Mouse (Mus musculus) ovary, postnatal 36 days (tissue): ENCODE measurements around the gene Tmem97.
"Not testable (repeated sequence)": the region's sequence is repeated elsewhere in the genome, so short reads cannot be mapped to it uniquely, and the experiment has no call there.

Source experiments
- DNase-seq: peaks from one replicate; pipeline ENCODE4 v3.0.0; 2022; ENCODE audit warnings: low spot score, mixed read lengths

Tmem97 gene

DNA sequence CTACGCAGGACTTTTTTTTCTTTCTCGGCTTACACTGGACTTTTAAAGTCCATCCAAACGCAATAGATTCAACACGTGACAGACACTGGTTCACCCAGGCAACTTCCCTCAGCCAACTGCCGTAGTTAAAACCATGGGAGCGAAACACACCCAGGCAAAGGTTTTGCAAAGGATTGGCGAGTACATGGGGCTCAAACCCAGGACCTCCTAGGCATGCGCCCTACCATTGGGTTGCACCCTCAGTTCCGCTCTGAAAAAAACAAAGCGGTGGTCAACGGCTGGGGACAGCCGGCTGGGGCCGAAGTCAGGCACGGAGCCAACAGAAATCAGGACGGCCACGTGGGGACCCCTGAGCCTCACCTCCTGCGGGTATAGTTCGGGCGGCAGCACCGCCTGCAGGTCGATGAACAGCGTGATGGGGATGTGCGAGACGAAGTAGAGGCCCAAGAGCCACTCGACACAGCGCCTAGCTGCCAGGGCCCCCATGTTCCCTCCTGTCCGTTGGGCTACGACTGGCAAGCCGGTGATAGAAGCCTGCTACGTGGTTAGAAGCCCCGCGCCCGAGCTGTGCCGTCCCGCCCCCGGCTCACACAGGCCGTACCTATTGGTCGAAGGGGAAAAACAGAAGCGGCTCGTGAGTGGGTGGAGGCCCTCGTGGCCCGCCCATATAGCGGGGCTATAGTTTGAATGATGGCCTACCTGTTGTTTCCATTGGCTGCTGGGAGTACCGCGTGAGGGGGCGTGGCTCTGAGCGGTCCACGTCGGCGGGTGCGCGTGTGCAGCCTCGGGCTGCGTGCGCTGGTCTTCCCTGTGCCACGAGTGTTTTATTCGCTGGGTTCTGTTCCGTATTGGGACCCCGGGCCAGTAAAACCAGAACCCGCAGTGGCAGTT lies at the start of gene Tmem97:
Tmem97 (minus strand) TSS at position 610 of the 891 bp plus-strand sequence.
- peak; percentile 93 for DNase-seq

DNA sequence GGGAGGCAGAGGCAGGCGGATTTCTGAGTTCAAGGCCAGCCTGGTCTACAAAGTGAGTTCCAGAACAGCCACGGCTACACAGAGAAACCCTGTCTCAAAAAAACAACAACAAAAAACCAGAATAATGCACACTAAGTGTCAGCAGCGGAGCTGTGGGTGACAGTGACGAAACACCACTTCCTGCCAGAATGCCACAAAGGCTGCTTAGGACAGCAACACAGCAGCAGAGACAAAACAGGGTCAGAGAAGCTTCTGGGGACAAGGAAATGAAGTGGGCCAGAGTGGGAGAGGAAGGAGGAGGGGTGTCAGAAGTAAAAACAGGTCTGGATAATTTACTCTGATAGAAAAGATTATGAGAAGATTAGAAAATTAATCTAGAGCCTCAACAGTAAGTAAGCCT lies 49.5 kb upstream of the Tmem97 start:
- no peak for DNase-seq

DNA sequence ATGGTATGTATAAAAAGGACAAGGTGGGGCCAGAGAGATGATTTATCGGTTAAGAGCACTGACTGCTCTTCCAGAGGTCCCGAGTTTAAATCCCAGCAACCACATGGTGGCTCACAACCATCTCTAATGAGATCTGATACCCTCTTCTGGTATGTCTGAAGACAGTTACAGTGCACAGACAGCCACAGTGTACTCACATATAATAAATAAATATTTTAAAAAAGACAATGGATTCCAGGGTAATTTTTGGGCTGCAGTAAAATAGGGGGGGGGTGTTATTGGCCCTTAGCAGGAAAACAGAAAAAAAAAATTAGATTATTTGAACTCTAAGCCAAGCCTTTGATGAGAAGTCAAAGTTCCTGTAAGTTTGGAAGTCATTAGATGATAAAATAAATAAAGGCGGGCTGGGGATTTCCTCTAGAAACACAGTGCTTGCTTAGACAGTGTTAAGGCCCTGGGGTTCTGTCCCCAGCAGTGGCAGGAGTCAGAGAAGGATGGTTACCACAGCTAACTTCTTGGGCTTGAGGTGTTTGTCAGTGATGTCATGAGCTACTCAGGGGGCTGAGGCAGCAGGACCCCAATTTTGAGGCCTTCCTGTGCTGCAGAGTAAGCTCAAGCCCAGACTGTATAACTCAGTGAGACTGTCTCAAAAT lies 48.3 kb upstream of the Tmem97 start:
- DNase-seq, result no peak

DNA sequence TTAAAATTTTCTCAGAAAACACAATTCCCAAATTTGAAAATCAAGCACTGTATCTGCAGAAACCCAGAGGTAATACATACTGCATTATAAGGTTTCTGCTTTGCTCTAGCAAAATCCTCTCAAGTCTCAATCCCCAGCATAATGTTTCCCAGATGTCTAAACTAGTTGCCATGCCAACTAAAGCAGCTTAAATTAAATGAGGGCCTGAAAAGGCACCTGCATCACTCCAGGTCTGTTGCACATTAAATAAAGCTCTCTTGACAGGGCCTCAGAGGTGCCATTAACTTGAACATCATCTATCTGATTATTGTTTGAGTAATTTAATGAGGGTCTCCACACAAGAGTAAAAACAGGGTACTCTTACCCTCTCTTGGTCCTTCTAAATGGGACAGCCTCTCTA lies 46.2 kb upstream of the Tmem97 start:
- no peak for DNase-seq

DNA sequence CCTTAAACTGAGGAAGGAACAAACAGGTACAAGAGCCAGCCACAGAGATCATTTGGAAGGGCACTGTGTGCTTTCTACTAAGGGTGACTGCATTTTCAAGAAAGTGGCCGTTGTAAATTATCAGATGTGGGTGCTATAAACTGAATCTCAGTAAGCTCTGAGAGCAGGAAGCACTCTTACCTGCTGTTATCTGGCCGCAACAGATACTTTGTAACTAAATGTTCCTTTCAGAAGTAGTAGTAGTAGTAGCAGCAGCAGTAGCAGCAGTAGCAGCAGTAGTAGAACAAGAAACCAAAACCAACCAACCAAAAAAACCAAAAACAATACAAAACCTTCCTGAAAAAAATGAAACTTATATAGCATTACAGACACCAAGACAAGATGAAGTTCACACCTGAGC lies 45.2 kb upstream of the Tmem97 start:
- no peak for DNase-seq

DNA sequence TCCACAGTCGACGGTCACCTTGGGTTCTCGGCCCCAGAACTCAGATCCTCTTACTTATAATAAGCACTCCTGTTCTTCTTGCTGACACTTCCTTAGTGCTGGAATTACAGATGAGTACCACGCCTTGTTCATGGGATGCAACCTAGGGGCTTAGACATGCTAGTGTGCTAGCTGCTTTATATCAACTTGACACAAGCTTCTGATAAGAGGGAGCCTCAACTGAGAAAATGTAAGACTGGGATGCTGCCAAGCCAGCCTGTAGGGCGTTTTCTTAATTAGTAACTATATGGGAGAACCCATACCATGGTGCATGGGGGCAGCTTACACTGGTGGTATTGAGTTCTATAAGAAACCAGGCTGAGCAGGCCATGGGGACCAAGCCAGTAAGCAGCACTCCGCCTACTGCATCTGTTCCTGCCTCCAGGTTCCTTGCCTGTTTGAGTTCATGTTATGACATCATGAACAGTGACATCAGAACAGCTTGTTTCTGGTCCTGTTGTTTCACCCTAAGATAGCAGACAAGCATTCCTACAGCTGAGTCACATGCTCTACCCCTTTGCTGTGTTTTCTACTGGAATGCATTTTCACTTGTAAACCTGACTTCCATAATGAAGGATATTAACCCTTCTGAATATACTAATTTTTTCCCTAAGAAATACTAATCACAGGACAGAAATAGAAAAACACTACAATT lies 43.8 kb upstream of the Tmem97 start:
- DNase-seq, result no peak

DNA sequence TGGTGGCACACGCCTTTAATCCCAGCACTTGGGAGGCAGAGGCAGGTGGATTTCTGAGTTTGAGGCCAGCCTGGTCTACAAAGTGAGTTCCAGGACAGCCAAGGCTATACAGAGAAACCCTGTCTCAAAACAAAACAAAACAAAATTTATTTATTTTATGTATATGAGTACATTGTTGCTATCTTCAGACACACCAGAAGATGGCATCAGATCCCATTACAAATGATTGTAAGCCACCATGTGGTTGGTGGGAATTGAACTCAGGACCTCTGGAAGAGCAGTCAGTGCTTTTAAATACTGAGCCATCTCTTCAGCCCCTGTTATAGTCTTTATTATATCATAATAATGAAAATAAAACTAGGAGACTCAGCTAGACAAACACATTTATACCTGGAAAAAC lies 37.1 kb upstream of the Tmem97 start:
- DNase-seq, result not testable (repeated sequence)

DNA sequence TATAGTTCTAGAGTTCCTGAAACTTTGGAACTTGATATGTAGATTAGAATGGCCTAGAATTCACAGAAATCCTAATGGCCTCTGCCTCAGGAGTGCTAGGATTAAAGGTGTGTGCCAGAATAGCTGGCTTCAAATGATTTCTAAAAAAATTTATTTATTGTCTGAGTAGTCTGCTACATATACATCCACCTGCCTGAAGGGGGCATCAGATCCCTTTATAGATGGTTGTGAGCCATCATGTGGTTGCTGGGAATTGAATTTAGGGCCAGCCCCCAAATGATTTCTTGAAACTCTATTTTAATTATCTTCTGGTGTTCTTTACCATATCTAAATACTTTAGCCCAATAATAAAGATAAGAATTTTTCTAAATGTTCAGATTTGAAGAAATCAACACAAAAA lies 35.5 kb upstream of the Tmem97 start:
- no peak for DNase-seq

DNA sequence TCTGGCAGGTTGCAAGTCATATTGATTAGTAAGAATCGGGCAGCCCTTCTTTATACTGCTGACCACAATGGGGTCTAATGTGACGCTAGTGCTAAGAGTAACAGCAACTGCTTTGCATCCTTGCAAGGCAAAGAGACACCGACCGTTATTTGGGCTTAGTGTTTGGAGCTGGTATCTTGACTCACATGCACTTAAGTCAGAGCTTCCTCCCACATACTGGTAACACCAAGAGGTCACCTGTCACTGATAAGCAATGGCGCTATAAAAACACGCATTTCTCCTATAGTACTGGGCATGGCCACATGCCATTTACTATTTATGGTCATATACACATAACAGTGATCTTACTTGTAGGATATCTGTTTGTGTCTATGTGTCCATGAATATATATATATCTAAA lies 32.3 kb upstream of the Tmem97 start:
- no peak for DNase-seq

DNA sequence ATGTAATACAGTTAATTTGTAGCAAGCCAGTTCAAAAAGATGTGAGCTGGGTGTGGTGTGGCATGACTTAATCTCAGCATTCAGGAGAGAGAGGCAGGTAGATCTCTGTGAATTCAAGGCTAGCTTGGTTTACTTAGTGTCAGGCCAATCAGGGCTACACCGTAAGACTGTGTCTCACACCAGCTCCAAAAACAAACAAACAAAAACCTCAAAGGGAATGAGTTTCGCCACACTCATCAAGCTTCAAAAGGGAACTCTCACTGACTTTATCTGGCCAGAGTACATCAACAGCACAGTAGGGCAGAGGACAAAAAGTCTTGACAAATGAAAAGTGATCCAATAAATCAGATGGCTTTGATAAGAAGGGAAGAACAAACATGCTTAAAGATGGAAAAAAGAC lies 24.4 kb upstream of the Tmem97 start:
- DNase-seq, result no peak

DNA sequence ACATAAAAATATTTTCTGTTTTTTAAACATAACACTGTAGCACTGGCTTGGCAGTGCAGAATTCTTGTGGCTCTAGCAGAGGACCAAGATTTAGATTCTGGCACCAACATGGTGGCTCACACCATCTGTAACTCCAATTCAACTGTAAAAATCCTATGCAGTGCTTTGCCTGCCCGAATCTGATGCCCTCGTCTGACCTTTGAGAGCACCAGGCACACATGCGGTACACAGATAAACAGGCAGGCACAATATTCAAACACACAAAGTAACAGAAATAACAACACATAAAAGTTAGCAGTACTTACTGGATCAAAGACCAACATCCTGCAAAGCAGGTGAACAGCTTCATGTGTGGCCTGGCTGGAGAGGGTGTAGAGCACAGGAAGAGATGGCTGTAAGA lies 24.0 kb upstream of the Tmem97 start:
- DNase-seq, result no peak

DNA sequence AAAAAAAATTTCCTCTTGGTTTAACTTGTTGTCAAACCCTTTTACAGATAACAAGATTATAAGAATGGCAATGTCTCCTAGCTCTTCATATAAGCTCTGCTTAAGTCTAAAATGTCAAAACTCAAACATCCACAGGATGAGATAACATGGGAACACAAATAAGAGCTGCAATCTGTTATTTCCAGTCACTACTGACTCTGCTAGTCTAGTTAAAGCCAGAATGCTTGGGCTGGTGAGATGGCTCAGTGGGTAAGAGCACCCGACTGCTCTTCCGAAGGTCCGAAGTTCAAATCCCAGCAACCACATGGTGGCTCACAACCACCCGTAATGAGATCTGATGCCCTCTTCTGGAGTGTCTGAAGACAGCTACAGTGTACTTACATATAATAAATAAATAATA lies 23.5 kb upstream of the Tmem97 start:
- not testable (repeated sequence) for DNase-seq

DNA sequence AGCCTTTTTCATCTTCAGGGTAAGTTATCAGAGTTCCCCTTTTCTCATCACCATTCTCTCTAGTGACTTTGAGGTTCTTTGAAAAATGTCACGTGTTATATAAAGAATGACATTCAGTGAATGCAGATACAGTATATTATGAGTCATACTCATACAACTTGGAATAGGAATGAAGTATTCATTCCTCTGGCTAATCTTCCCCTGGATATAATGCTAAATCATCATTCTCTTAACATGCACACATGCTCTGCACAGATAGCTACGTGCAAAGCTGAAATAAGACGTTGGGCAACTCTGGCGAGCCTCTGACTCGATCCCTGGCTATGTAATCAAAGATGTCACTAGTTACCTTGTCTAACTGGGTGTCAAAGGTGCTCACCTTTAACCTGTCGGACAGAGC lies 21.3 kb upstream of the Tmem97 start:
- DNase-seq, result no peak

DNA sequence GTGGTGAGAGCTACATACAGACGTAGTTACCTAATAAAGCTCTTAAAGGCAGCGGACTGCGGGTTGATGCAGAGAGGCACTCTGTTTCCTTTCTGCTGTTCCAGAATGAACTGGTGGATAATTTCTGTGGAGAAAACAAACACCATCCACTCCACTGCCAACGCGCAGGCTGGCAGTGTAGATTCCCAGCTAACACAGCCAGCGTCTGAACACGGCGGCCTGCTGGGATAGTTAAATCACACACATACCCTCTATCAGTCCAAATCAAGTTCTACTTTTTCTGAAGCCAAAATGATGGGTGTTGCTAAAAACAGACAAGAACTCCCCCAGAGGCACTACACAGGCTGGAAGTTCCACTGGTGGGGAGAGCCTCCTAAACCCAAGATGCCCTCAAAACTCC lies 20.9 kb upstream of the Tmem97 start:
- DNase-seq, result no peak

DNA sequence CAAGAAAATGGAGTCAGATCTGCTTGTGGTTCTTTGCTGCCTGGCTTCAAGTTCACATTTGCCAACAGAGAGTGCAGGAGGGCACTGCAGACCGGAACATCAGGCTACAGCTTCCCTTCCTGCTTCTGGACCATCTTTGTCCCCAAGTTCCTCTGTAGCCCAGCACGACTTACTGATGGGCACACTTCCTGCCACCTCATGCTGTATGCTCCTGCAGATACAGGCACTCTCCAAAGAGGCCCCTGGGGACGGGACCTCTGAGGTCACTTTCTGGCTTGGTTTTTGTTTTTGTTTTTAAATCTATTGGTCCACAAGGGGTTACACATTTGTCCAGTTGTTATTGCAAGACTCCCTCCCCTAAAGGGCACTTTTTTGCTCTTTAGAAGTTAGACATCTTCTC lies 19.2 kb upstream of the Tmem97 start:
- DNase-seq, result no peak

DNA sequence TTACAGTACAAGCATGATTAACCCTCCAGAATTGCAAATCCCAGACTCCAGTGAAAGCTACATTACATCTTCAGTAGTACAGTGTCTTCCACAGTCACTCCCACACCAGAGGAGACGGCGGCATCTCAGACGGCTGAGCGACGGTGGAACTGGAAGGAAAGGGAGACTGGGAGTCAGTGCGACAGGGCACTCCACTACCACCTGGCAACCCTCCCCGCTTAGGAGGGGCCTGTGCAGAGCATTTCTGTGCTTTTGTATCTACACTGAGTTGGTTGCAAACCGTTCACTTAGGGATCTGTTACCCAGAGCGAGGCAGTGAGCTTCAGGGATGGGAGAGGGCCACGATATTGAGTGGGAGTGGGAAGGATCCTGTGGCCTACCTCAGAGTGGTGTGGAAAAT lies 18.2 kb upstream of the Tmem97 start:
- DNase-seq, result no peak

DNA sequence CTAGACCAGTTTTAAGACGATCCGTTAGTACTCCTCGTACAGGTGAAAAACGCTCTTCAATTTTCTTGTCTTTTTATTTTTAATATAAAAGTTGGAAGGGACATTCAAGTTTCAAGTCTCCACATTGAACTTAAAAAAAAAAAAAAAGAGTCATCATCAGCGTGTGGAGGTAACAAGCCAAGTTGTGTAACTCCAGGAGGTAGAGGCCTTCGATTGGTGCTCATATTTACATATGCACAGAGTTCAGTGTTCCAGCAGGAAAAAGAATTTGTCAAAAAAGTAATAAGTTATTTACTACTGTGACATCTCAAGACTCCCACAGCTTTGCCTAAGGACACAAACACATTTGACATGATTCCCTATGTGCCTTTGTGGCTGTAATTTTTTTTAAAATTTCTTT lies 17.0 kb upstream of the Tmem97 start:
- no peak for DNase-seq

DNA sequence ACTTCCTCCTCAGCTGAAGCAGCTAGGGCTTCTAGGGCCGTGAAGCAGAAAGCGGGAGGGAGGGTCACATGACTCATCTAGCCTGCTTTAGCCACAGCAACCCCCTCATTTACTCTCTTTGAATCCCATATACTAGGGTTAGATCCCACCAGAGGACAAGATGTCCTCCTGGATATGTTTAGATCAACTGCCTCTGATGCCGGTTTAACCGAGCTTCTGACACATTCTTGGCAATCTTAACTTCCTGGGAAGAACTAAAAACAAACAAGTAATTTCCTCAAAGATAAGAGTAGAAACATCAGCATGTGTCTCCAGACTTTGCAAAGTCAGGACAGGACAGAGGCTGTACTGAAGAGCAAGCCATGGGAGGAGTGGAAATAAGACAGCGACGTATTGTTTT lies 16.2 kb upstream of the Tmem97 start:
- DNase-seq, result no peak

DNA sequence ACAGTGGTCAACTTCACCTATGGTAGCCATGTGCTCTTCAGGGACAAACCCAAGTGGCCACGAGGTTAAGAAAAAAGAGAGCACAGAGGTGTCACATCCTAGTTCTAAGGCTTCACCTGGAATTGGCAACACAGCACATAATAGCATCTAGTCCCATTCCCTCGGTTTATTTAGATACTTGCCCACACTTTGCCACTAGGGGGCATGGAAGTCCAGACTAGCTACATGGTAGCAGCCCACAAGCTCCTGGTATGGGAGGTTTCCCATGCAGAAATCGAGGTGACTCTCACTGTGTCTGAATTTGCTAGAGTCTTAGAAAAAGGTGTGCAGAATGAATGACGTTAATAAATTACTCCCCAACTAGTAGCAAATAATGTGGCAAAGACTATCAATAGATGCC lies 9.9 kb upstream of the Tmem97 start:
- DNase-seq, result peak; percentile 41

DNA sequence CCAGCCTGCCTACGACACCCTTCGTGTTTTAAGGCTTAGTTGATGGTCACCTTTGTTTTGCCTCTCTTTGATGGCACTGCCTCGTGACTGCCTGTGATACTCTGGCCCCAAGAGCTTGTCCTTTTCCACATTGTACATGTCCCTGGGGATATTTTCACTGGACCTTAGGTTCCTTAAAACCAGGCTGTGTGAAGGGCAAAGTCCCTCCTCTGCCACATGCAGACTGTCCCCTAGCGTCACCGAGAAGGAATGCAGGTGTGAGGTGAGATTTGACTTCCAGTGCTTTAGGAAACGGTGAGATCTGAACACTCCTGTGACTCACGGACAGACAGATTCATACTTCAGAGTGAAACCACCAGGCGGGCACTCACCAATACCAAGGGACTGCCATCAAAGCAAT lies 6.7 kb upstream of the Tmem97 start:
- DNase-seq, result no peak

DNA sequence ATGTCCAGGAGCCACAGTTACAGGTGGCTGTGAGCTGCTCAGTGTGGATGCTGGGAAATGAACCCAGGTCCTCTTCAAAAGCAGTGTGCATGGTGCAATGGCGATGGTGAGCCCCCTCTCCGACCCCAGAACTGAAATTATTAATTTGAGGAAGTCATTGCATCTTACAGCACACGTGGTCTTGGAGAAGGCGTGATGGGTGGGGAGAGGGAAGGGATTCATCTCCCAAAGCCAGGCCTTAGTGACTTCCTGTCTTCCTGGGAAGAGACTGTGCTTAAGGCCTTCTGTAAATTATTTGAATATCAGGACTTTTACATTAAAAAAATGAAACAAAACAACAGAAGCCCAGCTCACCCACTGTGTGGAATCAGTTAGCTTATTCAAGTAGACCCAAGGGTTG lies 5.5 kb upstream of the Tmem97 start:
- DNase-seq, result no peak

DNA sequence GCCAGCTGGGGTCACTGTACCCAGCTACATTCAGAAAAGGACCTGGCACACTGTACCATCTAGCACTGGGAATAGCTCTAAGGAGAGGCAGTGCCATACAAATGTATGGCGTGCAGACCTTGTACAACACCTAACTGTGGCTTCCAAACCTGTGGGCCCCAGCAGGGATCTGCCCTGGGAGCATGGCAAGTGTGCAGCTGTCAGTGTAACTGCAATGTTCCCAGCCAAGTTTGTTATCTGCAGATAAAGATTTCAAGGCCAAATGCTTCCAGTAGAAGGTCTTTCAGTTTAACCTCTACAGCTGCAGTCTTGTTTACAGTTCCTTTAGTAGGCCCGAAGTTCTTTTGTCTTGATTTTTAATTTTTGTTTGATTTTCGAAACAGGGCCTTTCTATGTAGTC lies 5.0 kb upstream of the Tmem97 start:
- peak; percentile 48 for DNase-seq

DNA sequence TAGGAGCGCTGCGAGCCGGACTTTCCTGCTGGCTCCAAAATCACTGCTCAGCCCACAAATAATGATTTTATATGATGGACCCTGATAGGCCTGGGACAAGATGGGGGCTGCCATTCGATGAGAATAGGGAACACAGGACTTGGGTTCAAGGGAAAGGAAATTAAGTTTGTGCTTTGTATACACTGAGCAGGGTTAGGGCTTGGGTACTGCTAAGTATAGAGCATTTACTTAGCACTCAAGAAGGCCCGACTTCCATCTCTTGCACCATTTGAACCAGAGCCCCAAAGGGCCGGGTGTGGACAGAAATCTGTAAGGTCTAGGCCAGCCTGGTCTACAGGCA lies 452 bp upstream of the Tmem97 start:
- DNase-seq, result no peak
